Mouse (Mus musculus): Measurements from ENCODE around the gene Ephb3. TPM values are rescaled to one million over a fixed set of nuclear protein-coding genes. Genes with fewer than 3 reads are reported as not detected.

Gene Ephb3
- polyA plus RNA-seq, 1 experiment from 2014 or later, result 21.8 TPM

DNA sequence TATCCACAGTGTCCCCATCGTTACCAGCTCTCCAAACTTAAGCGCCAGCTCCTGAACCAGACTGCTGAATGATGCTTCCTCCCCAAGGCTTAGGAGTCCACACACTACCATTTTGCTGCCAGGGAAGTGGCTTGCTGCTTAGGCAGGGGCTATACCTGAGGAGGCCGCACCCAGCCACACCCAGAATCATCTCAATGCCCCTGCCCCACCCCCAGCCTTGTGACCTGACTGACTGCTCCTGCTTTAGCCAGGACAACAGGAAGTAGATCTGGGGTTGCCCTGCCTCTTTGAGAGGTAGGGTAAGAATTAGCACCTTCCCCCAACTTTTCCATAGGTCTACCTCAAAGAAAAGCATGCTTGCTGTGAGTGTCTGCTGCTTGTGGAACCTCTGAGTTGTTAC is 4.7 kb downstream of the Ephb3 start:
- Histone ChIP-seq H3K27me3 (replicated peaks) (no peaks in the 10 kb centered on the region), H3K4me2 (peak overlapping the region; percentile 2; the same call in 1 of the 2 replicates), H3K36me3 (peaks cover 5% of the 10 kb centered on the region; the same call in 1 of the 2 replicates), H3K9ac (no peak overlapping the region), H3K4me3 (replicated peaks) (no peak overlapping the region), H3K4me1 (peaks cover 61% of the 10 kb centered on the region), H3K27ac (peak overlapping the region; percentile 88; the same call in 1 of the 2 replicates), H3K9me3 (no peaks in the 10 kb centered on the region)
- no peak for ATAC-seq (ENCODE audit: insufficient read depth, low FRiP score, low read depth)
- 84% methylated on average over 3 of the region's 3 CpGs for WGBS

DNA sequence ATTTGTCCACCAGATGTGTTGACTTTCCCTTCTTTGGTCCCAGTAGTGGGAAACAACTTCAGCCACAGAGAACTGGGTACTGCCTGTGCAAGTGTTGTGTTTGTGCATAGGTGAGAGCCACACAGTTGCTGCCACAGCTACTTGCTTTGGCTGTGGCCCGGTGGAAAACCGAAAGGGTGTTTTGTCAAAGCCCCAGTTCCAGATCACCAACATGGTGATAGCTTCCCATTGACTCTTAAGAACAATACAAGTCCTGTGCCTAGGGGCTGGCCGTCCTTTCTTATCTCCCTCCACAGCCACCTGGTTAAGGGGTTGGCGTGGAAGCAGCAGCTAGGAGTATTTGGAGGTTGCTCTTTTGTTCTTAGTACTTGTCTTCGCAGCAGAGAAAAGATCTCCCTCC is 5.6 kb downstream of the Ephb3 start:
- no peaks in the 10 kb centered on the region for H3K9me3 ChIP-seq
- ATAC-seq (ENCODE audit: insufficient read depth, low FRiP score, low read depth), result 0 out of 2 replicates have a peak, but pooled peaks have one; percentile 1
- H3K27ac ChIP-seq, result peak overlapping the region; percentile 88
- no peaks in the 10 kb centered on the region for H3K27me3 ChIP-seq (replicated peaks)
- H3K4me1 ChIP-seq, result peaks cover 70% of the 10 kb centered on the region
- H3K36me3 ChIP-seq, result peaks cover 11% of the 10 kb centered on the region
- WGBS, result 13% methylated on average over 5 of the region's 5 CpGs
- H3K4me3 ChIP-seq (replicated peaks), result peak overlapping the region; percentile 41
- H3K9ac ChIP-seq, result no peak overlapping the region
- H3K4me2 ChIP-seq, result peak overlapping the region; percentile 67

DNA sequence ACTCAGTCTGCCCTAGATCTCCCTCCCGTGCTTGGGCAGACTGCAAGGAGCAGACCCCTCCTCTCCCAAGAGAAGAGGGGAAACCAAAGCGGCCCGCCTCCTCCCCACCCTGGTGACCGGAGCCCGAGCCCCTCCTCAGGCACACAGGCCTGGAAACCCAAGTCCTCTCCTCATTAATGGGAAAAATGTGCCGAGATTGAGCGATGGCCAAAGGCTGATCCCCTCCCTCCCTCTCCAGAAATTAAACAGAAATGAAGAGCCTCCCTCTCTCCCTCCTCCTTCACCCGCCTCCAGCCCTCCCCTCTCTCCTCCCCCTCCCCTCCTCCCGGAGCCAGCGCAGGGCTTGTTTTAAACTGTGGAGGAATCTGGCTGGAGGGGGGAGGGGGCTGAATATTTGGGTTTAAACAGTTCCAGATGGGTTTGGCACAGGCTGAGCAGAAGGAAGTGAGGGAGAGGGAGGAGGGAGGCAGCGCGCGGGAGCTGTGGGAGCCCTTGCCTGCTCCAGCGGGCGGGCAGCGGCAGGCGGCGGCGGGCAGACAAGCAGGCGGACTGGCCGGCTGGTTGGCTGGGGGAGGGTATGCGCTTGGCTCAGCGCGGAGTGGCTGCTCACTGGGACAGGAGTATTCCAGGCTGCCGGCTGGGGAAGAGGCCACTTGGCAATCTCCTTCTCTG is 6.2 kb downstream of the Ephb3 start:
- ATAC-seq (ENCODE audit: insufficient read depth, low FRiP score, low read depth), result peak; percentile 88
- Histone ChIP-seq H3K4me2 (peak overlapping the region; percentile 67), H3K9me3 (no peaks in the 10 kb centered on the region), H3K27ac (peak overlapping the region; percentile 88), H3K27me3 (replicated peaks) (no peaks in the 10 kb centered on the region), H3K4me3 (replicated peaks) (peak overlapping the region; percentile 41), H3K9ac (peak overlapping the region; percentile 12), H3K36me3 (peaks cover 11% of the 10 kb centered on the region), H3K4me1 (peaks cover 76% of the 10 kb centered on the region)
- WGBS, result 2% methylated on average over 25 of the region's 25 CpGs

DNA sequence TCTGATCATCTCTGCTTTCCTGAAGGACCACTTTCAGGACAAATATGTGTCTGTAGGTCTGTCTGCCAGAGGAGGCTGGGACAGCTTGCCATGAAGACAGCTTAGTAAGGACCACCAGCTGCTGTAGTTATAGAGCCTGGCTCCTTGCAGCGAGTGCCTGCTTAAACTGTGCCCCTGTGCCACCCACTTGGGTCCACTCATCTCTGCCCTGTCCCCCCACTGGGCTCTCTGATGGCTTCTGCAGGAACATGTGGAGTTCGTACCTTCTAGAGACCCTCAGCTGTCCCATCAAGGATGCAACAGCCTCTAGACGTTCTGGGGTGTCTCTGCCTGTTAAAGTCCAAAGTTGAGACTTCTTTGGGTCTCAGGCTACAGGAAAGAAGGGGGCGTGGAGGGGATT is 6.9 kb downstream of the Ephb3 start:
- peaks cover 11% of the 10 kb centered on the region for H3K36me3 ChIP-seq
- peaks cover 81% of the 10 kb centered on the region for H3K4me1 ChIP-seq
- no peak for ATAC-seq (ENCODE audit: insufficient read depth, low FRiP score, low read depth)
- peak overlapping the region; percentile 12 for H3K9ac ChIP-seq
- H3K27me3 ChIP-seq (replicated peaks), result no peaks in the 10 kb centered on the region
- H3K9me3 ChIP-seq, result no peaks in the 10 kb centered on the region
- 41% methylated on average over 4 of the region's 4 CpGs for WGBS
- H3K4me3 ChIP-seq (replicated peaks), result peak overlapping the region; percentile 41
- H3K4me2 ChIP-seq, result peak overlapping the region; percentile 67
- H3K27ac ChIP-seq, result peak overlapping the region; percentile 88

DNA sequence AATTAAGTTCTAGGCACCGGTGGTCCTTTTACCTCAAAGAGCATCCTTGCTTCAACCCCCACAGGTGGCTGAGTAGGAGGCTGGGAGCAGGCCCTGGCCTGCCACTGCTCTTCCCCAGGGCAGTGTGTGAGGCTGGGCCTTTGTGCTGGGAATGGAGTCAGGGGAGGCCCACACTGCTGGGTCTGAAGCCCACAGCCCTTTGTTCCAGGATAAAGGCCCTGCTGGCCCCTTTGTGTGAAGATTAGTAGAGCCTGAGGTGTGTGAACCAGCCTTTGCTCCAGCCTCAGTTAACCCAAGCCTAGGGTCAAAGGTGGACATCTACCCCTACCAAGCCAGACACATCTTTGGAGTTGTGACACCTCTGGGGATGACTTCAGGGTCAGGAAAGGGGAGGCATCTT is 7.8 kb downstream of the Ephb3 start:
- Histone ChIP-seq H3K9ac (no peak overlapping the region), H3K4me2 (no peak overlapping the region), H3K4me3 (replicated peaks) (no peak overlapping the region), H3K27ac (peak overlapping the region; percentile 88; the same call in 1 of the 2 replicates), H3K36me3 (peaks cover 18% of the 10 kb centered on the region), H3K9me3 (no peaks in the 10 kb centered on the region), H3K27me3 (replicated peaks) (no peaks in the 10 kb centered on the region), H3K4me1 (peaks cover 76% of the 10 kb centered on the region)
- 38% methylated on average over 1 of the region's 1 CpGs for WGBS
- no peak for ATAC-seq (ENCODE audit: insufficient read depth, low FRiP score, low read depth)

DNA sequence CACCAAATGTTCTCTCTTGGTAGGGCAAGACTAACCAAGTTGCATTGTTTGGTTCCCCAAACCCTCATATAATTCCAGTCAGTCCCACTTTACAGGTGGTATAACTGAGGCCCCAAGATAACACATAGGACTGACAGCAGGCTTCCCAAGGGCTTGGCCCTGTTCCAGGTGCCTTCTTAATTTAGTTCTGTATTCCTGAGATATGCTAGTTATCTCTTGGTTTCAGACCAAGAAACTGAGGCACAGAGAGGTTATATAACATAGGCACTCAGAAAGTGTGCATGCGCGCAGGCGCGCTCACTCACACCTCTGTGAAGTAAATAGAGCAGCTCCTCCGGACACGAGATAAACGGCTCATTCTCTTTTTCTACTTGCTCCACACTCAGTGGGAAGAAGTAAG is 9.4 kb downstream of the Ephb3 start:
- Histone ChIP-seq H3K9ac (no peak overlapping the region), H3K4me1 (peaks cover 62% of the 10 kb centered on the region), H3K9me3 (no peaks in the 10 kb centered on the region), H3K36me3 (peaks cover 32% of the 10 kb centered on the region), H3K27ac (no peak overlapping the region), H3K4me2 (no peak overlapping the region), H3K27me3 (replicated peaks) (no peaks in the 10 kb centered on the region), H3K4me3 (replicated peaks) (no peak overlapping the region)
- ATAC-seq (ENCODE audit: insufficient read depth, low FRiP score, low read depth), result no peak
- 87% methylated on average over 7 of the region's 7 CpGs for WGBS

DNA sequence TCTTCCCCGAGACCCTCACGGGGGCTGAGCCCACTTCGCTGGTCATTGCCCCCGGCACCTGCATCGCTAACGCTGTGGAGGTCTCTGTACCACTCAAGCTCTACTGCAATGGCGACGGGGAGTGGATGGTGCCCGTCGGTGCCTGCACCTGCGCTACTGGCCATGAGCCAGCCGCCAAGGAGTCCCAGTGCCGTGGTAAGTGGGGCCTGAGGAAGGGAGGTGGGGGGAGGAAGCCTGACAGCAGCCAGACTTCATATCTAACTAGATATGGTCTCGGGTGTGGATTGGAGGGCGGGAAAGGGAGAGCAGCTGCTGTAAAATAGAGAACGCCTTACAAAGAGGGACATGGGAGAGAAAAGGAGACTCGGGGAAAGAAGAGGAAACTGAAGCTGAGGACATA is 10.2 kb downstream of the Ephb3 start:
- no peaks in the 10 kb centered on the region for H3K9me3 ChIP-seq
- no peaks in the 10 kb centered on the region for H3K27me3 ChIP-seq (replicated peaks)
- ATAC-seq (ENCODE audit: insufficient read depth, low FRiP score, low read depth), result no peak
- no peak overlapping the region for H3K27ac ChIP-seq
- no peak overlapping the region for H3K9ac ChIP-seq
- 0 out of 2 replicates have a peak overlapping the region, but pooled peaks have one; percentile 5 for H3K4me2 ChIP-seq
- peaks cover 40% of the 10 kb centered on the region for H3K36me3 ChIP-seq
- peaks cover 54% of the 10 kb centered on the region for H3K4me1 ChIP-seq
- no peak overlapping the region for H3K4me3 ChIP-seq (replicated peaks)
- 64% methylated on average over 17 of the region's 17 CpGs for WGBS

DNA sequence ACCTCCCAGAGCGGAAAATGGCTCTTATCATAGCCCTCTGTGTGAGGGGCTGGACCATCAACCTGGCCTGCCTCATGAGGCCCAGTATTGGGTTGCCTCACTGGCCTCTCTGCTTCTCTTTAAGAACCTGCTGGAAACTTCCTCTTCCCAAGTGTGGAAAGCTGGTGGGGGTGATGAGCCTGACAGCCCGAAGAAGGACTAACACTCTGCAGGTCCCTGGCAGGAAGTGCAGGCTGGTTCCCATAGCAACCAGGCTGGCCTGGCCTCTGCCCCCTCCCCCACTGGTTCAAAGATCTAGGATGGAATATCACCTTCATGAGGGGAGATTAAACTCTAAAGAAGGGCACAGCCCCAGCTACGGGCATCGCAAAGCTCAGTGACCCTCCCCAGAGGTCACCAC is 11.5 kb downstream of the Ephb3 start:
- H3K9ac ChIP-seq, result no peak overlapping the region

DNA sequence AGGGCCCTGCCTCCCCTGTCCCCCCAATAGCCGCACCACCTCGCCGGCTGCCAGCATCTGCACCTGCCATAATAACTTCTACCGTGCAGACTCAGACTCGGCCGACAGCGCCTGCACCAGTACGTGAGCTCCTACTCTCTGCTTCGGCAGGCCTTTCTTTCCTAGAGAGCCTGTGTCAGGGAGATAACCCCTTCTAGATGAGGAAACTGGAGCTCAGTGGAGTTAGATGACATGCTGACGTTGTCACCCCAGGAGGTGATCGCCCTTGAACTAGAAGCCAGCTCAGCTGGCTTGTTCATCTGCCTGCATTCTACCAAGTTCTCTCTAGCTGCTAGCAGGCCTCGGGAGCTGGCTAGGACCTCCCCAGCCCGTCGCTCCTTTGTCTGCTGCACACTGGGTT is 12.7 kb downstream of the Ephb3 start:
- Histone ChIP-seq H3K27ac (no peak overlapping the region), H3K9me3 (no peaks in the 10 kb centered on the region), H3K4me2 (no peak overlapping the region), H3K36me3 (peaks cover 58% of the 10 kb centered on the region), H3K9ac (no peak overlapping the region), H3K4me3 (replicated peaks) (no peak overlapping the region), H3K4me1 (peaks cover 31% of the 10 kb centered on the region), H3K27me3 (replicated peaks) (no peaks in the 10 kb centered on the region)
- no peak for ATAC-seq (ENCODE audit: insufficient read depth, low FRiP score, low read depth)
- WGBS, result 82% methylated on average over 14 of the region's 14 CpGs

More for the DNA sequence above, 11.5 kb downstream of the Ephb3 start:
- peaks cover 51% of the 10 kb centered on the region for H3K36me3 ChIP-seq
- no peak overlapping the region for H3K4me3 ChIP-seq (replicated peaks)
- ATAC-seq (ENCODE audit: insufficient read depth, low FRiP score, low read depth), result no peak
- 22% methylated on average over 4 of the region's 4 CpGs for WGBS
- H3K27me3 ChIP-seq (replicated peaks), result no peaks in the 10 kb centered on the region
- peaks cover 42% of the 10 kb centered on the region for H3K4me1 ChIP-seq
- no peak overlapping the region for H3K4me2 ChIP-seq
- no peak overlapping the region for H3K27ac ChIP-seq
- H3K9me3 ChIP-seq, result no peaks in the 10 kb centered on the region

DNA sequence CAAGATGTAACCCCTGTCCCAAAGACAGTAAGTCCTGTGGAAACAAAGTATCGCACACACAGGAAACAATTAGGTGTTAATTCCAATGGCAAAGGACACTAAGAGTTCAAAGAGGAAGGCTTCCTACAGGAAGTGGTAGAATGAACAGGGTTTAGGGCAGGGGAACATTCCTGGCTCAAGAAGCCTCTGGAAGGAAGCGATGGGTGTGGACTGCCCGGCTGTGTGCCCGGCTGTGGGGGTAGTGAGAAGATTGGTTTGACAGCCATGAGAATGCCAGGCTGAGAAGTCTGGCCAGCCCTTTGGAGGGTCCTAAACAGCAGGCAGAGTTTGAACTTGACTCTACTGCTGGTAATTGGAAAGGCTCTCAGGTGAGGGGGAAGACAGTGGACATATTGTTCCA is 15.1 kb downstream of the Ephb3 start:
- H3K27me3 ChIP-seq (replicated peaks), result no peaks in the 10 kb centered on the region
- peaks cover 57% of the 10 kb centered on the region for H3K36me3 ChIP-seq
- no peaks in the 10 kb centered on the region for H3K9me3 ChIP-seq
- no peak overlapping the region for H3K9ac ChIP-seq
- peaks cover 20% of the 10 kb centered on the region for H3K4me1 ChIP-seq
- no peak for ATAC-seq (ENCODE audit: insufficient read depth, low FRiP score, low read depth)
- H3K4me3 ChIP-seq (replicated peaks), result no peak overlapping the region
- 81% methylated on average over 4 of the region's 4 CpGs for WGBS
- no peak overlapping the region for H3K27ac ChIP-seq
- no peak overlapping the region for H3K4me2 ChIP-seq

DNA sequence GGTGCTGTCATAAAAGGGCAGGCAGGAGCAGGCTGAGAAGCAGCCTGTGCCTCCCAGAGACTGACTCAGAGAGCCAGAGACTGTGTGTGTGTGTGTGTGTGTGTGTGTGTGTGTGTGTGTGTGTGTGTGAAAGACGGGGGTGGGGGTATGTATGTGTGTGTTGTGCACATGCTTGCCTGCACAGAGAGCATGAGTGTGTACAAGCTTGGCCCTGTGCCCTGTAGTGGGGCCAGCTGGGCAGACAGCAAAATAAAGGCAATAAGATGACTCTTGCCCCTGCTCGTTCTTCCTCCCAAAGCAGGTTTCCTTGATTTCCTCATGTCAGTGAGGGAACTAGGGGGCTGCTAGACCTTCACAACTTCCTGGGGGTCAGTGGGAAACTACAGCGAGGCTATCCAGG is 18.5 kb downstream of the Ephb3 start:
- Histone ChIP-seq H3K36me3 (peaks cover 42% of the 10 kb centered on the region), H3K9ac (no peak overlapping the region), H3K4me3 (replicated peaks) (no peak overlapping the region), H3K27me3 (replicated peaks) (no peaks in the 10 kb centered on the region), H3K4me2 (no peak overlapping the region), H3K9me3 (no peaks in the 10 kb centered on the region), H3K4me1 (peaks cover 7% of the 10 kb centered on the region; the same call in 1 of the 2 replicates), H3K27ac (no peak overlapping the region)
- no peak for ATAC-seq (ENCODE audit: insufficient read depth, low FRiP score, low read depth)
- WGBS, result 67% methylated on average over 3 of the region's 3 CpGs

DNA sequence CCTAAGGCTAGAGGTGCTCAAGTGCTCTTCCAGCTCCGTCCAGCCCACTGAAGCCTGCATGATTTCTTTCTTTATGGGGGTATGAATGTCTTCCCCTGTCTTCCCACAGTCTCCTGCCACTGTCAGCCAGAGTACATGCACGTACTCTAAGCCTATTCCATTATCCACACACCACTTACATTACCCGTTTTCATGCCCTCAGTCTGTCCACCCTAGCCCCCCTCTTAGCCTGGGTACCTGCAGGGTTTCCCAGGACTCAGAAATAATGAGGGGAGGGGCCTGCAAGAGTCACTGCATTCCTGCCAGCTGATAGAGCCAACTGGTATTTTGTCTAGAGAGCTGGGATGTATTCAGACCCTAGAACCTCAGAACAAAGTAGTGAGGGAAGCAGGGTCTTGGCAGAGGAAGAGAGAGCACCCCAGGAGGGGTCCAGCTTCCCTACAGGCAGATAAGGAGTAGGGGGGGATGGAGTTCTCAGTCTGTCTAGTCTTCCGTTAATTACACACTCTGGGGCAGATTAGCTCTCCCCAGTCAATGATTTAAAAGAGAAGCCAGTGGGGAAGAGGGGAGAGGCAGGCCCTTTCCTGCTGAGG is 20.2 kb downstream of the Ephb3 start:
- no peak overlapping the region for H3K4me3 ChIP-seq (replicated peaks)
- no peaks in the 10 kb centered on the region for H3K27me3 ChIP-seq (replicated peaks)
- H3K27ac ChIP-seq, result no peak overlapping the region
- 50% methylated on average over 4 of the region's 4 CpGs for WGBS
- peaks cover 7% of the 10 kb centered on the region; the same call in 1 of the 2 replicates for H3K4me1 ChIP-seq
- peaks cover 25% of the 10 kb centered on the region for H3K36me3 ChIP-seq
- no peak overlapping the region for H3K4me2 ChIP-seq
- no peaks in the 10 kb centered on the region for H3K9me3 ChIP-seq
- no peak overlapping the region for H3K9ac ChIP-seq
- no peak for ATAC-seq (ENCODE audit: insufficient read depth, low FRiP score, low read depth)

All from stomach, embryonic 15.5 days (tissue).